Mouse (Mus musculus): ENCODE results near the gene Magel2.

The Magel2 gene

DNA sequence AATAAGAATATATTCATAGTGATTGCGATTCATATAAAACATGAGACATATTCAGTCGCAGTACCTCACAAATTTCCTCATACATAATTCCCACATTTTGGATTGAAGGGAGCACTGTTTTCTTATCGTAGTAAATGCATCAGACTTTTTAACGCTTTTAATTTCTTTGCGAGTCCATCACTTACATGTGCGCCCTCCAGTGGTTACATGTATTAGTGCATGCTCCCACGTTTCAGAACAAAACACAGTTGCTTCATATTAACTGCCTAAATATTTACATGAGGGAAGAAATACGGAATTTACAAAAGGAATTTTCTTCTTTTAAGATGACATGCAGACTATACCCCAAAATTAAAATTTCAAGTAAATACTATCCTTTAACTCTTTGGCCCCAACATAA lies 51.5 kb downstream of the Magel2 start:
- peak; percentile 7 to 10 for DNase-seq

Data from cerebellum, adult 18-20 months (tissue).